Mouse (Mus musculus): ENCODE data around the gene Zdhhc14. TPM values are rescaled to one million over a fixed set of nuclear protein-coding genes. Genes with fewer than 3 reads are reported as not detected.

Zdhhc14 gene
- polyA plus RNA-seq, 1 experiment from 2014 or later: 0.93 TPM

DNA sequence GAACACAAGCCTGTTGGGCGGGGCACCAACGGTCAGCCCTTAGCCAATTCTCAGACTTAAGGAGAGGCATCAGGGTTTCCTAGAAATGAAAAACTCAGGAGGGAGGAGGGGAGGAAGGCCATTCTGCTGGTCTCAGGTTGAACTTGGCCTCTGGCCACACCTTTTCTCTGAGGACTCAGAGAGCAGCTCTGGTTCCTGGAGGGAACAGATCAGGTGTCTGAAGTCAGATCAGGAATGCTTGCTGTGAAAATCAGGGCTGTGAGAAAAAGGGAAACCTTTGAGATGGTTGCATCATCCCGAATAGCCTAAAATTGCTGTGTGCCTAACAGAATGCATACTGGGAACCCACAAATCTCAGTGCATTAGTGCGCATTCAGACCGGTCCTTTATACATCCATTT, 135.3 kb downstream of the Zdhhc14 start:
- 92% methylated on average over 5 of the region's 5 CpGs for WGBS

DNA sequence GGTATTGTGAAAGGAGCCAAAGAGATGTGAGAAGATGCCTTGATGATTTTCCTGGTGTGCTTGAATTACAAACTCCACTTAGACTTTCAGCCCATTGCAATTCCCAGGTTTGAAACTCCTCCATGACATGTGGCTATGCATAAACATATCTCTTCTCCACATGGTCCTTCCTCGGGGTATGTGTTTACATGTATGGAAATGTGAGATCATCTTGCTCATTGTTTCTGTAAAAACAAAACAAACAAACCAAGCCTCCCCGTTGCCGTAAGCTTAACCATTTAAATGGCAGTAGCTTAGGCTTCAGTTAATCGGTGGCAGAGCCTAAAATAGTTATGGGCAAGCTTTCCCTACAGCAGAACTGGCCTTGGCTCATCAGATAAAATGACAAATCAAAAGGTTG, 137.3 kb downstream of the Zdhhc14 start:
- H3K27ac ChIP-seq: no peak overlapping the region
- no peaks in the 10 kb centered on the region for H3K9me3 ChIP-seq
- DNase-seq (ENCODE audit: extremely low spot score, low spot score): no peak
- no peaks in the 10 kb centered on the region for H3K36me3 ChIP-seq (replicated peaks)
- H3K27me3 ChIP-seq (ENCODE audit: poor library complexity, severe bottlenecking): no peaks in the 10 kb centered on the region
- 79% methylated on average over 4 of the region's 4 CpGs for WGBS
- H3K4me3 ChIP-seq: no peak overlapping the region
- H3K4me1 ChIP-seq: no peaks in the 10 kb centered on the region

More for the DNA sequence above, 135.3 kb downstream of the Zdhhc14 start:
- Histone ChIP-seq H3K36me3 (replicated peaks) (no peaks in the 10 kb centered on the region), H3K9me3 (no peaks in the 10 kb centered on the region), H3K4me3 (no peak overlapping the region), H3K27ac (no peak overlapping the region), H3K4me1 (no peaks in the 10 kb centered on the region), H3K27me3 (ENCODE audit: poor library complexity, severe bottlenecking) (no peaks in the 10 kb centered on the region)
- DNase-seq (ENCODE audit: extremely low spot score, low spot score): no peak

DNA sequence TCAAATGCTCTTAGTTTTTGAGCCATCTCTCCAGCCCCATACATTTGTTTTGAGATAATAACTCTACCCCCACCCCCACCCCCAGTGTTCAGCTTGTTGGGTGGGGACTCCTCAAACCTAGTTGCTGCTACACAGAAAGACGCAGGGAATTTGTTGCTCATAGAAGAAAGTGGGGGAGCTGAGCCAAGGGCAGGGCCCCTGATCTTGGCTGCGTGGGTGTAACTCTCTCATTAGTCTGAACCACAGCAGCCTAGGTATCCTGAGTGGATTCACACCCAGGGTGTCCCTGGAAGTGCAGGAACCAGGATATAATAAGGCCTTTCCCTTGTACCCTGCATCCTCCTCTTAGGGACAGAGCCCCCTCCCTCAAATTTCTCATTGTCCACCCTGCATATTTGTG, 142.9 kb downstream of the Zdhhc14 start:
- H3K4me1 ChIP-seq: no peaks in the 10 kb centered on the region
- 86% methylated on average over 2 of the region's 2 CpGs for WGBS
- DNase-seq (ENCODE audit: extremely low spot score, low spot score): no peak
- no peaks in the 10 kb centered on the region for H3K9me3 ChIP-seq
- no peak overlapping the region for H3K27ac ChIP-seq
- no peaks in the 10 kb centered on the region for H3K36me3 ChIP-seq (replicated peaks)
- H3K27me3 ChIP-seq (ENCODE audit: poor library complexity, severe bottlenecking): no peaks in the 10 kb centered on the region
- no peak overlapping the region for H3K4me3 ChIP-seq

DNA sequence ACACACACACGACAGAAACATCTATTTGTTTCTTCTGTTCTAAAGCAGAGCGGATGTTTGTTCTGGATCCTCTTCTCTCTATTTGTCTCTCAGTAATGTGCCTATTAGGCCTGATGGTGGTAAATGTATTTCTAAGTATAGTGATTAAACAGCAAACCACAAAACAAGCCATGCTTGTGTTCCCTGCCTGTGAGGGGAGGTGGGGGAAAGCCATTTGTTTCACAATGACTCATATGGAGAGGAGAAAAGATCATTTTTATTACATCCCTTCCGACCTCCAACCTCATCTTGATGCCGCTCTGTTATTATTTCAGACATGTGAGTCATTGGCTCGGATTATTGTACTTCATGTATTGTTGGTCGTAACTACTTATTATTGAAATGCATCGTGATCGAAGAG, 149.1 kb downstream of the Zdhhc14 start:
- DNase-seq (ENCODE audit: extremely low spot score, low spot score): no peak
- no peak overlapping the region for H3K4me3 ChIP-seq
- H3K4me1 ChIP-seq: no peaks in the 10 kb centered on the region
- H3K36me3 ChIP-seq (replicated peaks): no peaks in the 10 kb centered on the region
- no peaks in the 10 kb centered on the region for H3K9me3 ChIP-seq
- 95% methylated on average over 8 of the region's 8 CpGs for WGBS
- H3K27me3 ChIP-seq (ENCODE audit: poor library complexity, severe bottlenecking): no peaks in the 10 kb centered on the region
- no peak overlapping the region for H3K27ac ChIP-seq

DNA sequence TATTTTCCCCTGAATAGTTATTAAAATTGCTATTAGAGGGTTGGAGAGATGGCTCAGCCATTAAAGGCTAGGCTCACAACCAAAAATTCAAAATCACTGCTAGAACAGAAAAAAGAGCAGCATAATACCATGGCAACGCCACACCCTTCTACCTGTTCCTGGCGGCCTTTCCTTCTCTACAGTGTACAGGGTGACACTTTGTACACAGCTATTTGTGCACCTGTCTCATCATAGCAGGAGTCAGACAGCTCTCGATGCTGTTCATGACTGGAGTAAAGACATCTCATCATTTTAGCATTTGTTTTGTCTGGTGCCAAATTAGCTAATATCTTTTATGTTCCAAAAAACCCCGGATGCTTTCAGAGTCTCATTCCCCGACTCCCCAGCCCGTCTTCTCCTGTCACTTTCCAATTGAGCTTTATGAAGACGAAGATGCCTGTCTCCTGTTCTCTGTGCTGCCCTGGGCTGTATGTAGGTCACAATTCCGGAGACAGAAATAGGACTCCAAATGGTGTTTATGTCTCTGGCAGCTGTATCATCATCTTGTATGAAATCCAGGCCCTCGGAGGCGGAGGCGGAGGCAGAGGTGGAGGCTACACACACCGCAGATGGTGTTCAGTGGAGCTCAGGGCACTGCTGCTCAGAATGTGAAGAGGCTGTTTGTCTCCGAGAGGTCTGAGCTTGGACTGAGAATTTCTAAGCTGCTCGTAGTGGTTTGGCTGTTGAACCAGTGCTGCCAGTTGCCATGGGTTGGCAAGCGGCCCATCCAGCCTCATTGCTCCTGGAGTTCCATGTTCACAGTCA, 150.8 kb downstream of the Zdhhc14 start:
- no peaks in the 10 kb centered on the region for H3K27me3 ChIP-seq (ENCODE audit: poor library complexity, severe bottlenecking)
- DNase-seq (ENCODE audit: extremely low spot score, low spot score): no peak
- H3K4me3 ChIP-seq: no peak overlapping the region
- 91% methylated on average over 15 of the region's 15 CpGs for WGBS
- H3K9me3 ChIP-seq: no peaks in the 10 kb centered on the region
- no peaks in the 10 kb centered on the region for H3K4me1 ChIP-seq
- no peak overlapping the region for H3K27ac ChIP-seq
- no peaks in the 10 kb centered on the region for H3K36me3 ChIP-seq (replicated peaks)

DNA sequence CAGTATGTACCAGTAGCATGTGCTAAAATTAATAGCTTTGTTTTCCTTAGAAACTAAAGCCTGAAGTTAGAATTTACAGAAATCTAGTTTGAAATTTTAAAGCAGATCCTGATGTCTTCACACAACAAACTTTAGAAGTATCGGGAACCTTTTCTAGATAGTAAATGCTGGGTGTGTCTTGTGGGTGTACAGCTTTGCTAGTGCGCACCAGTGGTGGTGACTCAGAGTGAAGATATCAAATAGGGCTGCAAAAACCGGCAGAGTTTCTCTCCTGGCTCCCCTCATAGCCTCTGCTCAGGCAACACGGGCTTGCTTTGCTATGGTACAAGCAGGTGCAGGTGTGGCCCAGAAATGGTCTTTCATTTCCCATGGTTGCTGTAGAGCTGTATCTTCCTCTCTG, 157.8 kb downstream of the Zdhhc14 start:
- 92% methylated on average over 4 of the region's 4 CpGs for WGBS
- no peaks in the 10 kb centered on the region for H3K9me3 ChIP-seq
- H3K36me3 ChIP-seq (replicated peaks): no peaks in the 10 kb centered on the region
- H3K27ac ChIP-seq: no peak overlapping the region
- no peak overlapping the region for H3K4me3 ChIP-seq
- peaks cover 5% of the 10 kb centered on the region; the same call in 1 of the 2 replicates for H3K4me1 ChIP-seq
- no peak for DNase-seq (ENCODE audit: extremely low spot score, low spot score)
- H3K27me3 ChIP-seq (ENCODE audit: poor library complexity, severe bottlenecking): no peaks in the 10 kb centered on the region

DNA sequence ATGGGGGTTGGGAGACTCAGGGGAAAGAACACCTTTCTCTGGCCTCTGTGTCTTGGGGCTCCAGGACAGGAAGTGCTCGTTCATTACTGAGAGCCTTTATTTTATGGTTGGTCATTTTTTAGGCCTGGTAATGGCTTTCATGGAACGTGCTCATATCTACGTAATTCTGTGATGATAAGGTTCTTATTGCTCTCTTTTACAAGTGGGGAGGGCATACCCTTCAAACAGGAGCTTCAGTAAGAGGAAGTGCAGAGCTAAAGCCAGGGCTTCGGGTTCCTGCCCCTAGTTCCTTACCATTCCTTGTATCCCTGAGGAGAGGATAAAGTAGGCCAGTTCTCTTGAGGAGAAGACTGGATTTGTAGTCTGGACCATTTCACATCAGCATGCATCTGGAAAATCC, 158.3 kb downstream of the Zdhhc14 start:
- Histone ChIP-seq H3K36me3 (replicated peaks) (no peaks in the 10 kb centered on the region), H3K27ac (no peak overlapping the region), H3K27me3 (ENCODE audit: poor library complexity, severe bottlenecking) (no peaks in the 10 kb centered on the region), H3K9me3 (no peaks in the 10 kb centered on the region), H3K4me1 (peaks cover 5% of the 10 kb centered on the region; the same call in 1 of the 2 replicates), H3K4me3 (no peak overlapping the region)
- WGBS: 91% methylated on average over 4 of the region's 4 CpGs
- no peak for DNase-seq (ENCODE audit: extremely low spot score, low spot score)

DNA sequence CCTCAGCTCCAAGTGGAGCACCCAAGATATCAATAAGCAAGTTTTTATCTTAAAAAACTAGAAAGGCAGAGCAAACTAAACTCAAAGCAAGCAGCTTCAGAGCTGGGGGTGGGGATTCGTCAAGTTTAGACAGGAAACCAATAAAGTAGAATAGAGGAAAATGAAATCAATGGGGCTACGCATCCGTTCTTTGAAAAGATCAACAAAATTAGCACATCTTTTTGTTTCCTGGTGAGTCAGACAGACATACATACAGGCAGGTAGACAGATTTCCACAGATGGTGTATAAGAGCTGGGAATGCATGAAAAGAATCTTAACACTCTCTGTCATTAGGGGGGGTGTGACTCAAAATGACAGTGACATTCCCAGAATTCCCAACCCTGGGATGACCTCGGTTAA, 159.2 kb downstream of the Zdhhc14 start:
- 90% methylated on average over 4 of the region's 4 CpGs for WGBS
- H3K27ac ChIP-seq: no peak overlapping the region
- H3K9me3 ChIP-seq: no peaks in the 10 kb centered on the region
- no peaks in the 10 kb centered on the region for H3K36me3 ChIP-seq (replicated peaks)
- H3K4me1 ChIP-seq: peaks cover 5% of the 10 kb centered on the region; the same call in 1 of the 2 replicates
- peaks cover 8% of the 10 kb centered on the region for H3K27me3 ChIP-seq (ENCODE audit: poor library complexity, severe bottlenecking)
- H3K4me3 ChIP-seq: no peak overlapping the region
- DNase-seq (ENCODE audit: extremely low spot score, low spot score): no peak

DNA sequence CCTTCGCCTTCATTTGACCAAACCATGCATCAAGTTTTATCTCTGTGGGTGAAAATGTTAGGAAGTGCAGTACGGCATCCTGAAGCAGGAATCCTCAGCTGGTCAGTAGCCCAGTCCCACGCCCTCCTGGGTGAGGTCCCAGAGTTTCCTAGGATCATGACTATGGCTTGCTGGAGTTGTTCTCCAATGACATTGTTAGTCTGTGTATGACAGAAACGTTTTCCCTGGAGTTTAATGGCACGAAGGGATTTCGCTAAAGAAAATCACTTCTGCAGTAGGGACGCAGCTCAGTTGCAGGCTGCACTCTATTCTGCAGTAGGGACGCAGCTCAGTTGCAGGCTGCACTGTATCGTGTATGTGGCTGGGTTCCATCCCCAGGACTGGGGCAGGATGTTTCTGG, 161.6 kb downstream of the Zdhhc14 start:
- no peak overlapping the region for H3K27ac ChIP-seq
- H3K4me1 ChIP-seq: peaks cover 5% of the 10 kb centered on the region; the same call in 1 of the 2 replicates
- H3K9me3 ChIP-seq: no peaks in the 10 kb centered on the region
- H3K27me3 ChIP-seq (ENCODE audit: poor library complexity, severe bottlenecking): peaks cover 32% of the 10 kb centered on the region
- WGBS: 88% methylated on average over 9 of the region's 9 CpGs
- no peak overlapping the region for H3K4me3 ChIP-seq
- DNase-seq (ENCODE audit: extremely low spot score, low spot score): no peak
- H3K36me3 ChIP-seq (replicated peaks): no peaks in the 10 kb centered on the region

DNA sequence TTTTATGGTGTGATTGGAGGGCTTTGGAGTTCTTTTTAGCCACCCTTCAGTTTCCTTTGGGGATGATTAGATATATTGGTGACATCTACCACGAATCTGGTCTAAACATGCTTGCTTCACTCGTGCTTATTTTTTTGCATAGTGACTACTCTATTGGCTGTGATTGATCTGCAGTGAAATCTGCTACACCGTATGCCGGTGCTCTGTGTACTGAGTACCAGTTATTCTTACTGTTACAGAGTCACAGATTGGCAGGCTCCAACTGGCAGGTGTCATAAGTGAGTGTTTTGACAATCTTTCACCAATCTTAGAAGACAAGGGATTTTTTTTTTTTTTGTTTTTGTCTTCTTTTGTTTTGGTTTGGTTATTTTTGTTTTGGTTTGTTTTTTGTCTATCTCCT, 163.2 kb downstream of the Zdhhc14 start:
- Histone ChIP-seq H3K4me1 (peaks cover 15% of the 10 kb centered on the region), H3K27ac (no peak overlapping the region), H3K36me3 (replicated peaks) (no peaks in the 10 kb centered on the region), H3K27me3 (ENCODE audit: poor library complexity, severe bottlenecking) (peaks cover 38% of the 10 kb centered on the region), H3K9me3 (no peaks in the 10 kb centered on the region), H3K4me3 (no peak overlapping the region)
- DNase-seq (ENCODE audit: extremely low spot score, low spot score): no peak
- 97% methylated on average over 4 of the region's 4 CpGs for WGBS

DNA sequence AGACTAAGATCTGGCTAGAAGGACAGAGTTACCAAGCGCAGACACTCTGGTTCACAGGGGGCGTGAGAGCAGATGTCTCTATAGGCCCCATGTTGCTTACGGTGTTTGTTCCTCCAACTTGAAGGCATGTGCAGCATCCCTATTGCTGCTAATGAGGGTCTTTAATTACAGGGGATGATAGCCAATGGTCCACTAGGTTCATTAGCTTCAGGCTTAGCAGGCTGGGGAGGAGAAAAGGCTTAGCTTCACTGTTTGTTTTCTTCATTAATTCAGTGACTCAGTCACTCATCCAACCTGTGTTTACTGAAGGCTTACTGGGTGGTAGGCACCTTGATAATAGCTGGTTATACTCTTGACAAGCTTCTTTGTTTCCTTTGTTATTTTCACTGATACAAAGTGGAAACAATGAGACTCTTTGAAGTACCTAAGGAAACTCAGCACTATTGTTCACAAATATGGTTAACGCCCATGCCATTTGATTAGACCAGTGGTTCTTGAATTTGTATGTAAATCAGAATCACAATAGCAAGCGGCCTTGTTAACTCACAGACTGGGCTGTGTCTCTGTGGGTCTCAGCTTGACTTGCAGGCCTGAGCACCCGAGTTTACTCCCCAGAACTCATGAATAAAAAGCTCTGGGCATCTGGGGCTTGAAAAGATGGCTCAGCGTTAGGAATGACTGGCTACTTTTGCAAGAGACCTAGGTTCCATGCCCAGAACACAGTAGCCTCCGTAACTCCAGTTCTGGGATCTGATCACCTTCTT, 168.1 kb downstream of the Zdhhc14 start:
- peak; percentile 26 for DNase-seq (ENCODE audit: extremely low spot score, low spot score)
- WGBS: 22% methylated on average over 8 of the region's 8 CpGs
- Histone ChIP-seq H3K4me1 (peaks cover 20% of the 10 kb centered on the region), H3K36me3 (replicated peaks) (no peaks in the 10 kb centered on the region), H3K9me3 (no peaks in the 10 kb centered on the region), H3K27ac (peak overlapping the region; percentile 48; the same call in 1 of the 2 replicates), H3K27me3 (ENCODE audit: poor library complexity, severe bottlenecking) (peaks cover 71% of the 10 kb centered on the region), H3K4me3 (no peak overlapping the region)

DNA sequence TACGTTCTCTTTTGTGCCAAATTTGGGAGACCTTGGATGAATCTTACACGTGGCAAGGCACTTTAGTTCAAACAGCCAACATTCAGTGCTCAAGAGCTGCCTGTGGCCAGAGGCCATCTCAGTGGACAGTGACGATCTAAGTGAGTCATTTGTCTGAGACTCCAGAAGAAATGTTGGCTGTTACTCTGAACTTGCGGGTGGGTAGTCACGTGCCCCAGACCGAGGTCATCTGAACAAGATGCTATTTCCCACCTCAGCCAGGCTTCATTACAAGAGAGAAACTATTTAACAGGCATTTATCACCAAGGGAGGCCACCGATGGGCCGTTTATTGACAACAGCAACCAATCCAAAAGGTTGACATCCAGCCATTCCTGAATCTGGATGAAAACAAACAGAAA, 174.3 kb downstream of the Zdhhc14 start:
- H3K27ac ChIP-seq: no peak overlapping the region
- H3K4me1 ChIP-seq: no peaks in the 10 kb centered on the region
- no peak for DNase-seq (ENCODE audit: extremely low spot score, low spot score)
- WGBS: 86% methylated on average over 8 of the region's 8 CpGs
- no peaks in the 10 kb centered on the region for H3K9me3 ChIP-seq
- peaks cover 38% of the 10 kb centered on the region for H3K27me3 ChIP-seq (ENCODE audit: poor library complexity, severe bottlenecking)
- no peaks in the 10 kb centered on the region for H3K36me3 ChIP-seq (replicated peaks)
- H3K4me3 ChIP-seq: no peak overlapping the region

DNA sequence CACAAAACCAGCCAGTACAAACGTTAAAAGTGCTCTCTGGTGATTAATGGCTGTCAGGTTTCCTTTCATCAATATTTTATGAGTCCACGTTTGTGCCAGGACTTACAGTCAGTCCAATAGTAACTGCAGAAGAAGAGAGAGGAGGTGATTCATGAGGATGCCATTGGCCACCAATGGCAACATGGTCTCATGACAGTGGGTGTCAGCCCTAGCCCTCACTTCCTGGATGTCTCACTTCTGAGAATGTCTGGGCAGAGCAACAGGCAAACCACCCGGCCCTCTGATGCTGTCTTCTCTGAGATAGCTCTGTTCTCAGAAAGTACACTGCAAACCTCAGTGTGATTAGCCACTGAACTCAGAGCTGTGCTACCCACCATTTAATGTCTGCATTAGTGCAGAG, 176.1 kb downstream of the Zdhhc14 start:
- no peaks in the 10 kb centered on the region for H3K4me1 ChIP-seq
- H3K27me3 ChIP-seq (ENCODE audit: poor library complexity, severe bottlenecking): peaks cover 34% of the 10 kb centered on the region
- no peak for DNase-seq (ENCODE audit: extremely low spot score, low spot score)
- no peaks in the 10 kb centered on the region for H3K36me3 ChIP-seq (replicated peaks)
- no peak overlapping the region for H3K27ac ChIP-seq
- H3K4me3 ChIP-seq: no peak overlapping the region
- 81% methylated on average over 3 of the region's 3 CpGs for WGBS
- no peaks in the 10 kb centered on the region for H3K9me3 ChIP-seq
